Mouse (Mus musculus): ENCODE data around the gene Sox3. TPM values are rescaled to one million over a fixed set of nuclear protein-coding genes. Genes with fewer than 3 reads are reported as not detected.

Gene Sox3
- 2.0 and 2.6 TPM in 2 replicates for polyA plus RNA-seq (2016; fragmentation: Nextera tagmentation; extraction: Ambion mirVana)

DNA sequence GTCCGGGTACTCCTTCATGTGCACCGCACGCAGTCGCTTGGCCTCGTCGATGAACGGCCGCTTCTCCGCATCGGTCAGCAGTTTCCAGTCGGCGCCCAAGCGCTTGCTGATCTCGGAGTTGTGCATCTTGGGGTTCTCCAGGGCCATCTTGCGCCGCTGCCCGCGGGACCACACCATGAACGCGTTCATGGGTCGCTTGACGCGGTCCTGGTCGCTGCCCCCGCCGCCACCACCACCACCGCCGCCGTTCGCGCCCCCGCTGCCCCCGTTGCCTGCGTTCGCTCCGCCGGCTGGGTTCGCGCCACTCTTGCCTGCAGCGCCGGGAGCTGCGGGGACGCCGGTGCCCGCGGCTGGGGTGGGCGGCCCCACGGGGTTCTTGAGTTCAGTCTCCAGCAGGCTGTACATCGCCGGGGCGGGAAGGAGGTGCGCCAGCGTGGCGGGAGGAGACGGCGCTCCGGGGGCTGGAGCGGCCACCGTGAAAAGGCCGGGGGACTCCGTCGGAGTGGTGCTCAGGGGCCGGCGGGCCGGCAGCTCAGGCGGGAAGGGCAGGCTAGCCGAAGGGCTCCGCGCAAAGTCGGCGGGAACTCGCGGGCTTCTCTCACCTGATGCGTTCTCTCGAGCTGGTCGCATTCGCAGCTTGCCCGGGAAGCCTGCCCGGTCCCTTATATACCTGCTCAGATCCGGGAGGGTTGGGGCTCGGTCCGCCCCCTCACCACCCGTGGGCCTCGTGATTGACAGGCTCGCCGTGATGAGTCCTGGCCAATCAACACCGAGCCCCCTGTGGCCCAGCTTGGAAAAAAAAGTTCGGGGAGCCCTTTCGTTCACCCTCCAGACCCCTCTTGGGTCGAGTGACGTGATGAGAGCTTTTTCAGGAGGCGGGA is at the start of gene Sox3:
Gene Sox3 (minus strand): TSS at position 630 of the 881 bp plus-strand sequence.
- peak; percentile 74 for ATAC-seq (ENCODE audit: low FRiP score)
- H3K36me3 ChIP-seq: no peaks in the 10 kb centered on the region
- peak within 1 kb of the TSS; percentile 61 for H3K4me2 ChIP-seq (replicated peaks)
- H3K27ac ChIP-seq: peak within 1 kb of the TSS; percentile 66
- peak within 1 kb of the TSS; percentile 65 for H3K9ac ChIP-seq
- WGBS: 17% methylated on average over 89 of the region's 92 CpGs
- H3K4me3 ChIP-seq: peak within 1 kb of the TSS; percentile 51
- peaks cover 5% of the 10 kb centered on the region; the same call in 1 of the 2 replicates for H3K4me1 ChIP-seq
- H3K9me3 ChIP-seq (replicated peaks): no peaks in the 10 kb centered on the region; the same call in 1 of the 2 replicates
- peaks cover 37% of the 10 kb centered on the region for H3K27me3 ChIP-seq

- H3K27ac ChIP-seq: no peak overlapping the region
- no peaks in the 10 kb centered on the region for H3K4me1 ChIP-seq
- no peak overlapping the region for H3K4me2 ChIP-seq (replicated peaks)
- H3K36me3 ChIP-seq: no peaks in the 10 kb centered on the region
- H3K9me3 ChIP-seq (replicated peaks): no peaks in the 10 kb centered on the region
- ATAC-seq (ENCODE audit: low FRiP score): peak; percentile 22; the same call in 1 of the 2 replicates
- WGBS: 77% methylated on average over 3 of the region's 3 CpGs
- H3K27me3 ChIP-seq: no peaks in the 10 kb centered on the region
- H3K4me3 ChIP-seq: no peak overlapping the region
- H3K9ac ChIP-seq: no peak overlapping the region
Measured at GRCm38 (mm10) chrX:60940225-60940624, 47.0 kb upstream of the Sox3 start.

GRCm38 (mm10) chrX:60899546-60899945 is 6.3 kb upstream of the Sox3 start:
- Histone ChIP-seq H3K9me3 (replicated peaks) (no peaks in the 10 kb centered on the region), H3K27me3 (peaks cover 17% of the 10 kb centered on the region), H3K27ac (no peak overlapping the region), H3K4me2 (replicated peaks) (no peak overlapping the region), H3K4me1 (peaks cover 3% of the 10 kb centered on the region; the same call in 1 of the 2 replicates), H3K9ac (no peak overlapping the region), H3K4me3 (no peak overlapping the region), H3K36me3 (no peaks in the 10 kb centered on the region)
- WGBS: 40% methylated on average over 4 of the region's 4 CpGs
- ATAC-seq (ENCODE audit: low FRiP score): no peak

- peak overlapping the region; percentile 43 for H3K4me2 ChIP-seq (replicated peaks)
- H3K36me3 ChIP-seq: no peaks in the 10 kb centered on the region
- no peak for ATAC-seq (ENCODE audit: low FRiP score)
- 20% methylated on average over 18 of the region's 18 CpGs for WGBS
- H3K27me3 ChIP-seq: peaks cover 24% of the 10 kb centered on the region
- no peaks in the 10 kb centered on the region for H3K9me3 ChIP-seq (replicated peaks)
- H3K4me3 ChIP-seq: peak overlapping the region; percentile 10; the same call in 1 of the 2 replicates
- no peak overlapping the region for H3K27ac ChIP-seq
- peak overlapping the region; percentile 41; the same call in 1 of the 2 replicates for H3K9ac ChIP-seq
- peaks cover 5% of the 10 kb centered on the region; the same call in 1 of the 2 replicates for H3K4me1 ChIP-seq
Measured at GRCm38 (mm10) chrX:60898641-60899040, 5.4 kb upstream of the Sox3 start.

- peaks cover 24% of the 10 kb centered on the region for H3K27me3 ChIP-seq
- 14% methylated on average over 13 of the region's 13 CpGs for WGBS
- ATAC-seq (ENCODE audit: low FRiP score): no peak
Measured at GRCm38 (mm10) chrX:60896296-60896695, 3.1 kb upstream of the Sox3 start.

GRCm38 (mm10) chrX:60895416-60895815 is 2.2 kb upstream of the Sox3 start:
- WGBS: 28% methylated on average over 11 of the region's 11 CpGs
- Histone ChIP-seq H3K4me2 (replicated peaks) (peak overlapping the region; percentile 61), H3K4me1 (peaks cover 5% of the 10 kb centered on the region; the same call in 1 of the 2 replicates), H3K9me3 (replicated peaks) (no peaks in the 10 kb centered on the region; the same call in 1 of the 2 replicates), H3K9ac (no peak overlapping the region), H3K36me3 (no peaks in the 10 kb centered on the region), H3K27me3 (peaks cover 24% of the 10 kb centered on the region), H3K27ac (no peak overlapping the region), H3K4me3 (peak overlapping the region; percentile 51)
- no peak for ATAC-seq (ENCODE audit: low FRiP score)

More at GRCm38 (mm10) chrX:60896296-60896695, 3.1 kb upstream of the Sox3 start:
- peaks cover 5% of the 10 kb centered on the region; the same call in 1 of the 2 replicates for H3K4me1 ChIP-seq
- H3K36me3 ChIP-seq: no peaks in the 10 kb centered on the region
- no peaks in the 10 kb centered on the region; the same call in 1 of the 2 replicates for H3K9me3 ChIP-seq (replicated peaks)
- H3K27ac ChIP-seq: no peak overlapping the region
- 0 out of 2 replicates have a peak overlapping the region, but pooled peaks have one; percentile 7 for H3K4me3 ChIP-seq
- H3K9ac ChIP-seq: no peak overlapping the region
- H3K4me2 ChIP-seq (replicated peaks): peak overlapping the region; percentile 61

- Histone ChIP-seq H3K36me3 (no peaks in the 10 kb centered on the region), H3K9ac (0 out of 2 replicates have a peak overlapping the region, but pooled peaks have one; percentile 18), H3K4me3 (peak overlapping the region; percentile 51), H3K27ac (peak overlapping the region; percentile 66), H3K4me1 (peaks cover 5% of the 10 kb centered on the region; the same call in 1 of the 2 replicates), H3K9me3 (replicated peaks) (no peaks in the 10 kb centered on the region; the same call in 1 of the 2 replicates), H3K4me2 (replicated peaks) (peak overlapping the region; percentile 61), H3K27me3 (peaks cover 34% of the 10 kb centered on the region)
- WGBS: 24% methylated on average over 57 of the region's 59 CpGs
- peak; percentile 48 for ATAC-seq (ENCODE audit: low FRiP score)
Measured at GRCm38 (mm10) chrX:60893720-60894543, 702 bp upstream of the Sox3 start.

GRCm38 (mm10) chrX:60892098-60892800 is 981 bp downstream of the Sox3 start:
- Histone ChIP-seq H3K27me3 (peaks cover 40% of the 10 kb centered on the region), H3K27ac (peak overlapping the region; percentile 48; the same call in 1 of the 2 replicates), H3K4me1 (peaks cover 5% of the 10 kb centered on the region; the same call in 1 of the 2 replicates), H3K9ac (peak overlapping the region; percentile 65), H3K4me2 (replicated peaks) (peak overlapping the region; percentile 61), H3K4me3 (peak overlapping the region; percentile 51), H3K36me3 (no peaks in the 10 kb centered on the region), H3K9me3 (replicated peaks) (no peaks in the 10 kb centered on the region; the same call in 1 of the 2 replicates)
- ATAC-seq (ENCODE audit: low FRiP score): peak; percentile 39; the same call in 1 of the 2 replicates
- 22% methylated on average over 36 of the region's 102 CpGs for WGBS

- H3K9ac ChIP-seq: peak overlapping the region; percentile 65
- no peaks in the 10 kb centered on the region; the same call in 1 of the 2 replicates for H3K9me3 ChIP-seq (replicated peaks)
- H3K4me3 ChIP-seq: peak overlapping the region; percentile 51
- peak overlapping the region; percentile 61 for H3K4me2 ChIP-seq (replicated peaks)
- no peaks in the 10 kb centered on the region for H3K36me3 ChIP-seq
- no peak for ATAC-seq (ENCODE audit: low FRiP score)
- peaks cover 37% of the 10 kb centered on the region for H3K27me3 ChIP-seq
- no peak overlapping the region for H3K27ac ChIP-seq
- H3K4me1 ChIP-seq: peaks cover 5% of the 10 kb centered on the region; the same call in 1 of the 2 replicates
- 21% methylated on average over 43 of the region's 43 CpGs for WGBS
Measured at GRCm38 (mm10) chrX:60891329-60892095, 1.7 kb downstream of the Sox3 start.

DNA sequence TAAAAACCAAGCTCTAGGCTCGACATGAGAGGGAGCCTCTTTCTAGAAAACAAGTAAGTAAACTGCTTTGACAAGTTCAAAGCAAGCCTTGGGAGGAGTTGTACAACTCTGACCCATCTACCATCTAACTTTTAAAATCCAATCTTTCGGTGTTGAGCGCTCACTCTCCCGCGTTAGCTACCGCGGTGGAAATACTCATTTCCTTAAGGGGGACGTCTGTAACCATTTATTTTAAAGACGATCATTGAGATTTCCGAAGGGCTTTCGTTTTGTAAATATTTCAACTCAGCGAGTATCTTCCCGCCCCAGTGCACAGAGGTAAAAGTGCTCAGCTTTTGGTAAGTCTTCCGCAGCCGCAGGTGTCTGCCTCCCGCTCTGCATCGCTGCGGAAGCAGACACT is 2.6 kb downstream of the Sox3 start:
- no peak for ATAC-seq (ENCODE audit: low FRiP score)
- no peaks in the 10 kb centered on the region; the same call in 1 of the 2 replicates for H3K9me3 ChIP-seq (replicated peaks)
- 23% methylated on average over 18 of the region's 18 CpGs for WGBS
- no peaks in the 10 kb centered on the region for H3K36me3 ChIP-seq
- H3K9ac ChIP-seq: 0 out of 2 replicates have a peak overlapping the region, but pooled peaks have one; percentile 27
- 0 out of 2 replicates have a peak, but pooled peaks cover 2% of the 10 kb centered on the region for H3K4me1 ChIP-seq
- peaks cover 31% of the 10 kb centered on the region for H3K27me3 ChIP-seq
- no peak overlapping the region for H3K27ac ChIP-seq
- H3K4me2 ChIP-seq (replicated peaks): peak overlapping the region; percentile 61
- peak overlapping the region; percentile 51 for H3K4me3 ChIP-seq

All from hindbrain, embryonic 12.5 days (tissue).